Mouse (Mus musculus): ENCODE measurements around the gene Mllt1. TPM values are rescaled to one million over a fixed set of nuclear protein-coding genes. Genes with fewer than 3 reads are reported as not detected.

Gene Mllt1
- polyA plus RNA-seq, 1 experiment: 28.5 TPM

- no peaks in the 10 kb centered on the region for H3K27me3 ChIP-seq (ENCODE audit: control insufficient read depth, insufficient read depth, insufficient read length)
- no peak for TF ChIP-seq POLR2A (IDR thresholded peaks at IDR 0.05; ENCODE audit: insufficient read length, low read depth)
- H3K4me3 ChIP-seq: no peak overlapping the region
- H3K4me2 ChIP-seq (ENCODE audit: low read depth): no peak overlapping the region
- no peaks in the 10 kb centered on the region for H3K79me2 ChIP-seq (ENCODE audit: control insufficient read depth, insufficient read depth)
- H3ac ChIP-seq (ENCODE audit: control insufficient read depth, insufficient read length): no peak overlapping the region
- no peaks in the 10 kb centered on the region for H3K36me3 ChIP-seq (ENCODE audit: control insufficient read depth, insufficient read depth)
Observed at GRCm38 (mm10) chr17:56883612-56884011, 51.6 kb downstream of the Mllt1 start.

- Histone ChIP-seq H3ac (ENCODE audit: control insufficient read depth, insufficient read length) (no peak overlapping the region), H3K79me2 (ENCODE audit: control insufficient read depth, insufficient read depth) (no peaks in the 10 kb centered on the region), H3K4me3 (no peak overlapping the region), H3K4me2 (ENCODE audit: low read depth) (no peak overlapping the region), H3K36me3 (ENCODE audit: control insufficient read depth, insufficient read depth) (no peaks in the 10 kb centered on the region), H3K27me3 (ENCODE audit: control insufficient read depth, insufficient read depth, insufficient read length) (no peaks in the 10 kb centered on the region)
- TF ChIP-seq POLR2A (IDR thresholded peaks at IDR 0.05; ENCODE audit: insufficient read length, low read depth): no peak
- no peak for TF ChIP-seq MYOD1 (IDR thresholded peaks at IDR 0.05; ENCODE audit: control insufficient read depth in 1 of 3, insufficient read length in 2 of 3, low read depth in 2 of 3)
- TF ChIP-seq REST (IDR thresholded peaks at IDR 0.05; ENCODE audit: insufficient read depth, insufficient read length): no peak
- no peak for TF ChIP-seq E2F4 (IDR thresholded peaks at IDR 0.05; ENCODE audit: insufficient read depth)
- no peak for TF ChIP-seq MAX (IDR thresholded peaks at IDR 0.05; ENCODE audit: low read depth)
- no peak for TF ChIP-seq SRF (IDR thresholded peaks at IDR 0.05; ENCODE audit: control insufficient read depth, insufficient read length, low read depth)
- no peak for TF ChIP-seq CEBPB (IDR thresholded peaks at IDR 0.05; ENCODE audit: insufficient read depth, poor library complexity, severe bottlenecking)
- no peak for TF ChIP-seq POLR2AphosphoS2 (IDR thresholded peaks at IDR 0.05; ENCODE audit: insufficient read length, low read depth)
- no peak for TF ChIP-seq MYOG (IDR thresholded peaks at IDR 0.05; ENCODE audit: control insufficient read depth in 1 of 3, insufficient read depth in 1 of 3, insufficient read length in 2 of 3, low read depth in 2 of 3)
Observed at GRCm38 (mm10) chr17:56877426-56877825, 57.8 kb downstream of the Mllt1 start.

- TF ChIP-seq CEBPB (IDR thresholded peaks at IDR 0.05; ENCODE audit: insufficient read depth, poor library complexity, severe bottlenecking) (no peak), TCF12 (IDR thresholded peaks at IDR 0.05; ENCODE audit: insufficient read depth, poor library complexity, severe bottlenecking) (no peak), MAX (IDR thresholded peaks at IDR 0.05; ENCODE audit: low read depth) (no peak), MYOD1 (IDR thresholded peaks at IDR 0.05; ENCODE audit: control insufficient read depth in 1 of 3, insufficient read length in 2 of 3, low read depth in 2 of 3) (no peak), POLR2A (IDR thresholded peaks at IDR 0.05; ENCODE audit: insufficient read length, low read depth) (no peak), E2F4 (IDR thresholded peaks at IDR 0.05; ENCODE audit: insufficient read depth) (no peak), TCF3 (IDR thresholded peaks at IDR 0.05; ENCODE audit: insufficient read length, low read depth) (no peak), USF1 (IDR thresholded peaks at IDR 0.05; ENCODE audit: low read depth) (no peak), SRF (IDR thresholded peaks at IDR 0.05; ENCODE audit: control insufficient read depth, insufficient read length, low read depth) (no peak), REST (IDR thresholded peaks at IDR 0.05; ENCODE audit: insufficient read depth, insufficient read length) (no peak), MYOG (IDR thresholded peaks at IDR 0.05; ENCODE audit: control insufficient read depth in 1 of 3, insufficient read depth in 1 of 3, insufficient read length in 2 of 3, low read depth in 2 of 3) (no peak), POLR2AphosphoS2 (IDR thresholded peaks at IDR 0.05; ENCODE audit: insufficient read length, low read depth) (no peak)
- Histone ChIP-seq H3K27me3 (ENCODE audit: control insufficient read depth, insufficient read depth, insufficient read length) (no peaks in the 10 kb centered on the region), H3K4me3 (no peak overlapping the region), H3K79me2 (ENCODE audit: control insufficient read depth, insufficient read depth) (no peaks in the 10 kb centered on the region), H3K4me2 (ENCODE audit: low read depth) (no peak overlapping the region), H3K36me3 (ENCODE audit: control insufficient read depth, insufficient read depth) (no peaks in the 10 kb centered on the region), H3ac (ENCODE audit: control insufficient read depth, insufficient read length) (no peak overlapping the region)
Observed at GRCm38 (mm10) chr17:56876981-56877380, 58.2 kb downstream of the Mllt1 start.

GRCm38 (mm10) chr17:56876465-56876864 lies 58.8 kb downstream of the Mllt1 start:
- H3ac ChIP-seq (ENCODE audit: control insufficient read depth, insufficient read length): no peak overlapping the region
- no peak overlapping the region for H3K4me3 ChIP-seq
- no peaks in the 10 kb centered on the region for H3K79me2 ChIP-seq (ENCODE audit: control insufficient read depth, insufficient read depth)
- no peaks in the 10 kb centered on the region for H3K36me3 ChIP-seq (ENCODE audit: control insufficient read depth, insufficient read depth)
- no peak for TF ChIP-seq REST (IDR thresholded peaks at IDR 0.05; ENCODE audit: insufficient read depth, insufficient read length)
- TF ChIP-seq TCF12 (IDR thresholded peaks at IDR 0.05; ENCODE audit: insufficient read depth, poor library complexity, severe bottlenecking): no peak
- no peak for TF ChIP-seq SRF (IDR thresholded peaks at IDR 0.05; ENCODE audit: control insufficient read depth, insufficient read length, low read depth)
- TF ChIP-seq POLR2AphosphoS2 (IDR thresholded peaks at IDR 0.05; ENCODE audit: insufficient read length, low read depth): no peak
- no peak for TF ChIP-seq MYOD1 (IDR thresholded peaks at IDR 0.05; ENCODE audit: control insufficient read depth in 1 of 3, insufficient read length in 2 of 3, low read depth in 2 of 3)
- no peak for TF ChIP-seq TCF3 (IDR thresholded peaks at IDR 0.05; ENCODE audit: insufficient read length, low read depth)
- TF ChIP-seq CEBPB (IDR thresholded peaks at IDR 0.05; ENCODE audit: insufficient read depth, poor library complexity, severe bottlenecking): no peak
- TF ChIP-seq USF1 (IDR thresholded peaks at IDR 0.05; ENCODE audit: low read depth): no peak
- TF ChIP-seq MAX (IDR thresholded peaks at IDR 0.05; ENCODE audit: low read depth): no peak
- TF ChIP-seq POLR2A (IDR thresholded peaks at IDR 0.05; ENCODE audit: insufficient read length, low read depth): no peak
- TF ChIP-seq E2F4 (IDR thresholded peaks at IDR 0.05; ENCODE audit: insufficient read depth): no peak
- TF ChIP-seq MYOG (IDR thresholded peaks at IDR 0.05; ENCODE audit: control insufficient read depth in 1 of 3, insufficient read depth in 1 of 3, insufficient read length in 2 of 3, low read depth in 2 of 3): no peak
- no peaks in the 10 kb centered on the region for H3K27me3 ChIP-seq (ENCODE audit: control insufficient read depth, insufficient read depth, insufficient read length)
- no peak overlapping the region for H3K4me2 ChIP-seq (ENCODE audit: low read depth)

GRCm38 (mm10) chr17:56874936-56875651 lies 60.1 kb downstream of the Mllt1 start, which contains the start of gene 1700061G19Rik:
Gene 1700061G19Rik, plus strand, starts transcription at chr17:56875477.
- H3K4me3 ChIP-seq: no peak within 1 kb of the TSS
- H3ac ChIP-seq (ENCODE audit: control insufficient read depth, insufficient read length): no peak within 1 kb of the TSS
- H3K36me3 ChIP-seq (ENCODE audit: control insufficient read depth, insufficient read depth): no peaks in the 10 kb centered on the region
- no peak within 1 kb of the TSS for H3K4me2 ChIP-seq (ENCODE audit: low read depth)
- no peak for TF ChIP-seq TCF12 (IDR thresholded peaks at IDR 0.05; ENCODE audit: insufficient read depth, poor library complexity, severe bottlenecking)
- H3K79me2 ChIP-seq (ENCODE audit: control insufficient read depth, insufficient read depth): no peaks in the 10 kb centered on the region
- no peaks in the 10 kb centered on the region for H3K27me3 ChIP-seq (ENCODE audit: control insufficient read depth, insufficient read depth, insufficient read length)
